Mouse (Mus musculus): Measurements from ENCODE around the gene Gm49661.

The Gm49661 gene

GRCm38 (mm10) chr8:84965731-84966291 is 3.4 kb downstream of the Gm49661 start:
- peak; percentile 98 for DNase-seq

- no peak for DNase-seq
These were observed 5.3 kb downstream of the Gm49661 start for GRCm38 (mm10) chr8:84963952-84964351.

GRCm38 (mm10) chr8:84959811-84960210 is 9.4 kb downstream of the Gm49661 start:
- no peak for DNase-seq

GRCm38 (mm10) chr8:84956768-84957167 is 12.5 kb downstream of the Gm49661 start:
- DNase-seq: peak; percentile 75

GRCm38 (mm10) chr8:84952612-84953255 is 16.5 kb downstream of the Gm49661 start:
- no peak for DNase-seq

GRCm38 (mm10) chr8:84949753-84950152 is 19.5 kb downstream of the Gm49661 start:
- no peak for DNase-seq

- peak; percentile 72 for DNase-seq
These were observed 22.0 kb downstream of the Gm49661 start for GRCm38 (mm10) chr8:84947241-84947545.

GRCm38 (mm10) chr8:84946528-84947240 is 22.5 kb downstream of the Gm49661 start, which contains the start of gene Rtbdn:
Gene Rtbdn, plus strand, starts transcription at chr8:84946991.
- DNase-seq: no peak

- peak; percentile 71 for DNase-seq
These were observed 23.4 kb downstream of the Gm49661 start for GRCm38 (mm10) chr8:84945633-84946527.

- DNase-seq: peak; percentile 38
These were observed 24.0 kb downstream of the Gm49661 start for GRCm38 (mm10) chr8:84945235-84945632.

GRCm38 (mm10) chr8:84944478-84945160 is 24.6 kb downstream of the Gm49661 start:
- DNase-seq: peak; percentile 83

- peak; percentile 27 for DNase-seq
These were observed 25.5 kb downstream of the Gm49661 start for GRCm38 (mm10) chr8:84943699-84944098.

GRCm38 (mm10) chr8:84937620-84938485 is 31.4 kb downstream of the Gm49661 start:
- DNase-seq: no peak

GRCm38 (mm10) chr8:84936962-84937546 is 32.2 kb downstream of the Gm49661 start, which contains the start of gene Mast1:
Gene Mast1, minus strand, starts transcription at chr8:84937359.
- peak; percentile 87 for DNase-seq

GRCm38 (mm10) chr8:84936041-84936961 is 32.9 kb downstream of the Gm49661 start:
- no peak for DNase-seq

- peak; percentile 49 for DNase-seq
These were observed 33.7 kb downstream of the Gm49661 start for GRCm38 (mm10) chr8:84935489-84935888.

- peak; percentile 92 for DNase-seq
These were observed 34.4 kb downstream of the Gm49661 start for GRCm38 (mm10) chr8:84934860-84935259.

GRCm38 (mm10) chr8:84933767-84934559 is 35.3 kb downstream of the Gm49661 start:
- DNase-seq: no peak

GRCm38 (mm10) chr8:84930582-84930981 is 38.7 kb downstream of the Gm49661 start:
- DNase-seq: no peak

Data from embryo, embryonic 11 days (tissue).